Mouse (Mus musculus): ENCODE measurements around the gene Smarcc2. TPM values are rescaled to one million over a fixed set of nuclear protein-coding genes. Genes with fewer than 3 reads are reported as not detected.

The Smarcc2 gene
- total and polyA plus RNA-seq, 2 experiments from 2014 or later: 134 to 223 TPM

GRCm38 (mm10) chr10:128434681-128435080, 24.4 kb upstream of the Smarcc2 start:
- 89% methylated on average over 10 of the region's 10 CpGs for WGBS
- Histone ChIP-seq H3K4me3 (ENCODE audit: low read depth, low read length) (no peak overlapping the region), H3K4me1 (ENCODE audit: insufficient read depth) (no peaks in the 10 kb centered on the region), H3K27me3 (ENCODE audit: insufficient read depth, low read length) (no peaks in the 10 kb centered on the region), H3K9ac (no peak overlapping the region), H3K4me2 (ENCODE audit: low read depth) (no peak overlapping the region), H3K9me3 (ENCODE audit: low read length) (no peaks in the 10 kb centered on the region), H3K27ac (ENCODE audit: low read depth, low read length) (no peak overlapping the region), H3K36me3 (ENCODE audit: insufficient read depth) (peaks cover 72% of the 10 kb centered on the region)
- ATAC-seq (no peak), DNase-seq (no peak)
- no peak for TF ChIP-seq CTCF (IDR thresholded peaks at IDR 0.05; ENCODE audit: low read depth)

GRCm38 (mm10) chr10:128435186-128435823, 23.7 kb upstream of the Smarcc2 start:
- no peak overlapping the region for H3K4me2 ChIP-seq (ENCODE audit: low read depth)
- ATAC-seq (no peak), DNase-seq (no peak)
- TF ChIP-seq CTCF (IDR thresholded peaks at IDR 0.05; ENCODE audit: low read depth): no peak
- no peaks in the 10 kb centered on the region for H3K27me3 ChIP-seq (ENCODE audit: insufficient read depth, low read length)
- no peak overlapping the region for H3K4me3 ChIP-seq (ENCODE audit: low read depth, low read length)
- H3K9ac ChIP-seq: no peak overlapping the region
- H3K27ac ChIP-seq (ENCODE audit: low read depth, low read length): no peak overlapping the region
- no peaks in the 10 kb centered on the region for H3K9me3 ChIP-seq (ENCODE audit: low read length)
- 78% methylated on average over 17 of the region's 17 CpGs for WGBS
- H3K4me1 ChIP-seq (ENCODE audit: insufficient read depth): no peaks in the 10 kb centered on the region
- peaks cover 73% of the 10 kb centered on the region for H3K36me3 ChIP-seq (ENCODE audit: insufficient read depth)

- Histone ChIP-seq H3K4me1 (ENCODE audit: insufficient read depth) (no peaks in the 10 kb centered on the region), H3K4me2 (ENCODE audit: low read depth) (no peak overlapping the region), H3K9me3 (ENCODE audit: low read length) (no peaks in the 10 kb centered on the region), H3K36me3 (ENCODE audit: insufficient read depth) (peaks cover 73% of the 10 kb centered on the region), H3K27me3 (ENCODE audit: insufficient read depth, low read length) (no peaks in the 10 kb centered on the region), H3K9ac (no peak overlapping the region), H3K27ac (ENCODE audit: low read depth, low read length) (0 out of 2 replicates have a peak overlapping the region, but pooled peaks have one; percentile 29), H3K4me3 (ENCODE audit: low read depth, low read length) (no peak overlapping the region)
- no peak for TF ChIP-seq CTCF (IDR thresholded peaks at IDR 0.05; ENCODE audit: low read depth)
- DNase-seq: no peak
- ATAC-seq: no peak
- WGBS: 82% methylated on average over 5 of the region's 5 CpGs
Measured at GRCm38 (mm10) chr10:128435873-128436272, 23.2 kb upstream of the Smarcc2 start.

- no peak overlapping the region for H3K4me3 ChIP-seq (ENCODE audit: low read depth, low read length)
- TF ChIP-seq CTCF (IDR thresholded peaks at IDR 0.05; ENCODE audit: low read depth): no peak
- peaks cover 73% of the 10 kb centered on the region for H3K36me3 ChIP-seq (ENCODE audit: insufficient read depth)
- no peaks in the 10 kb centered on the region for H3K27me3 ChIP-seq (ENCODE audit: insufficient read depth, low read length)
- no peak for DNase-seq
- H3K27ac ChIP-seq (ENCODE audit: low read depth, low read length): no peak overlapping the region
- no peaks in the 10 kb centered on the region for H3K4me1 ChIP-seq (ENCODE audit: insufficient read depth)
- H3K4me2 ChIP-seq (ENCODE audit: low read depth): no peak overlapping the region
- ATAC-seq: no peak
- H3K9me3 ChIP-seq (ENCODE audit: low read length): no peaks in the 10 kb centered on the region
- H3K9ac ChIP-seq: no peak overlapping the region
- 85% methylated on average over 8 of the region's 8 CpGs for WGBS
Measured at GRCm38 (mm10) chr10:128436376-128436775, 22.7 kb upstream of the Smarcc2 start.

GRCm38 (mm10) chr10:128438675-128439279, 20.3 kb upstream of the Smarcc2 start:
- H3K9ac ChIP-seq: no peak overlapping the region
- H3K36me3 ChIP-seq (ENCODE audit: insufficient read depth): peaks cover 73% of the 10 kb centered on the region
- no peak overlapping the region for H3K4me2 ChIP-seq (ENCODE audit: low read depth)
- WGBS: 78% methylated on average over 10 of the region's 10 CpGs
- ATAC-seq (no peak), DNase-seq (no peak)
- H3K27me3 ChIP-seq (ENCODE audit: insufficient read depth, low read length): no peaks in the 10 kb centered on the region
- H3K4me3 ChIP-seq (ENCODE audit: low read depth, low read length): no peak overlapping the region
- no peaks in the 10 kb centered on the region for H3K9me3 ChIP-seq (ENCODE audit: low read length)
- no peaks in the 10 kb centered on the region for H3K4me1 ChIP-seq (ENCODE audit: insufficient read depth)
- no peak overlapping the region for H3K27ac ChIP-seq (ENCODE audit: low read depth, low read length)
- TF ChIP-seq CTCF (IDR thresholded peaks at IDR 0.05; ENCODE audit: low read depth): no peak

- Histone ChIP-seq H3K9me3 (ENCODE audit: low read length) (no peaks in the 10 kb centered on the region), H3K9ac (no peak overlapping the region), H3K4me1 (ENCODE audit: insufficient read depth) (no peaks in the 10 kb centered on the region), H3K27me3 (ENCODE audit: insufficient read depth, low read length) (no peaks in the 10 kb centered on the region), H3K4me3 (ENCODE audit: low read depth, low read length) (no peak overlapping the region), H3K4me2 (ENCODE audit: low read depth) (no peak overlapping the region), H3K27ac (ENCODE audit: low read depth, low read length) (no peak overlapping the region), H3K36me3 (ENCODE audit: insufficient read depth) (peaks cover 63% of the 10 kb centered on the region)
- peak; percentile 65 for TF ChIP-seq CTCF (IDR thresholded peaks at IDR 0.05; ENCODE audit: low read depth)
- ATAC-seq (no peak), DNase-seq (peak; percentile 43)
- 60% methylated on average over 10 of the region's 10 CpGs for WGBS
Measured at GRCm38 (mm10) chr10:128440407-128440806, 18.6 kb upstream of the Smarcc2 start.

GRCm38 (mm10) chr10:128441324-128442119, 17.5 kb upstream of the Smarcc2 start:
- ATAC-seq: no peak
- no peak overlapping the region for H3K4me3 ChIP-seq (ENCODE audit: low read depth, low read length)
- no peak overlapping the region for H3K4me2 ChIP-seq (ENCODE audit: low read depth)
- no peaks in the 10 kb centered on the region for H3K4me1 ChIP-seq (ENCODE audit: insufficient read depth)
- no peak for TF ChIP-seq CTCF (IDR thresholded peaks at IDR 0.05; ENCODE audit: low read depth)
- H3K9me3 ChIP-seq (ENCODE audit: low read length): no peaks in the 10 kb centered on the region
- no peak overlapping the region for H3K9ac ChIP-seq
- DNase-seq: no peak
- no peak overlapping the region for H3K27ac ChIP-seq (ENCODE audit: low read depth, low read length)
- H3K36me3 ChIP-seq (ENCODE audit: insufficient read depth): peaks cover 52% of the 10 kb centered on the region
- H3K27me3 ChIP-seq (ENCODE audit: insufficient read depth, low read length): no peaks in the 10 kb centered on the region
- WGBS: 79% methylated on average over 10 of the region's 10 CpGs

Data from forebrain, postnatal 0 days (tissue).